Mouse (Mus musculus) frontal cortex, postnatal 14 days (tissue): Measurements from ENCODE around the gene Cdiptos.

Source experiments
- DNase-seq, 2 experiments: peaks; one replicate each; pipeline ENCODE4 v3.0.0; 2022; ENCODE audit warnings: low spot score in 2 of 2

Gene Cdiptos

GRCm38 (mm10) chr7:126975493-126975892, 405 bp downstream of the Cdiptos start:
- no peak for DNase-seq

- DNase-seq = no peak
These were observed 8.5 kb downstream of the Cdiptos start for GRCm38 (mm10) chr7:126967361-126967760.

- DNase-seq = no peak
These were observed 10.3 kb downstream of the Cdiptos start for GRCm38 (mm10) chr7:126965568-126965967.

GRCm38 (mm10) chr7:126963548-126964286, 12.2 kb downstream of the Cdiptos start:
- no peak for DNase-seq

- no peak for DNase-seq
These were observed 13.9 kb downstream of the Cdiptos start for GRCm38 (mm10) chr7:126961965-126962364.

GRCm38 (mm10) chr7:126961095-126961494, 14.8 kb downstream of the Cdiptos start:
- no peak for DNase-seq

- DNase-seq = no peak
These were observed 16.1 kb downstream of the Cdiptos start for GRCm38 (mm10) chr7:126959780-126960179.

GRCm38 (mm10) chr7:126955125-126955524, 20.8 kb downstream of the Cdiptos start:
- DNase-seq = no peak

- no peak for DNase-seq
These were observed 23.3 kb downstream of the Cdiptos start for GRCm38 (mm10) chr7:126952646-126953045.

- DNase-seq = no peak
These were observed 24.2 kb downstream of the Cdiptos start for GRCm38 (mm10) chr7:126951741-126952140.

GRCm38 (mm10) chr7:126950647-126951615, 25.0 kb downstream of the Cdiptos start:
- peak in 1 of 2 experiments; percentile 46 for DNase-seq

GRCm38 (mm10) chr7:126949793-126950646, 25.9 kb downstream of the Cdiptos start, which contains the start of gene Sez6l2:
Gene Sez6l2, plus strand, starts transcription at chr7:126950563.
- DNase-seq = peak; percentile 75 to 77

- DNase-seq = peak; percentile 62 to 69
These were observed 26.5 kb downstream of the Cdiptos start, which contains the start of gene Asphd1 for GRCm38 (mm10) chr7:126949403-126949792. Gene Asphd1, minus strand, starts transcription at chr7:126949582.

- no peak for DNase-seq
These were observed 27.3 kb downstream of the Cdiptos start for GRCm38 (mm10) chr7:126948626-126949025.

GRCm38 (mm10) chr7:126946530-126946929, 29.4 kb downstream of the Cdiptos start:
- no peak for DNase-seq

- no peak for DNase-seq
These were observed 34.1 kb downstream of the Cdiptos start for GRCm38 (mm10) chr7:126941801-126942200.

GRCm38 (mm10) chr7:126941171-126941570, 34.7 kb downstream of the Cdiptos start:
- no peak for DNase-seq

GRCm38 (mm10) chr7:126932652-126933051, 43.2 kb downstream of the Cdiptos start:
- no peak for DNase-seq

GRCm38 (mm10) chr7:126929046-126929445, 46.9 kb downstream of the Cdiptos start:
- no peak for DNase-seq

- peak; percentile 72 to 84 for DNase-seq
These were observed 47.4 kb downstream of the Cdiptos start, which contains the start of gene Kctd13 for GRCm38 (mm10) chr7:126928384-126929037. Gene Kctd13, plus strand, starts transcription at chr7:126928879.

- DNase-seq = no peak
These were observed 49.6 kb downstream of the Cdiptos start for GRCm38 (mm10) chr7:126926299-126926698.
